ENCODE assay signal across 17 mouse cellular contexts in genomic region chr19:55101659-55102058, GRCm38 (mm10). TPM values are rescaled to one million over a fixed set of nuclear protein-coding genes. Genes with fewer than 3 reads are reported as not detected.
DNase-seq lines count a peak whose midpoint lies in the region; ATAC-seq and TF ChIP-seq lines count a peak whose summit lies in the region.
"Had no signal": no experiment of that assay in that cellular context is flagged by ENCODE, and none has a peak within 500 bp of the region (broad histone marks: within the 10 kb centered on the region; RNA-seq: fewer than 3 reads in every experiment).

No protein-coding gene starts in this region.

- H3K4me1 ChIP-seq in heart, embryonic 16.5 days (ENCODE audit: control insufficient read depth, insufficient read depth, low read length): peaks cover 22% of the 10 kb centered on the region
- peaks cover 11% of the 10 kb centered on the region for H3K4me1 ChIP-seq in heart, embryonic 11.5 days (ENCODE audit: control insufficient read depth, insufficient read depth, low read length)
- H3K4me1 ChIP-seq in lung, adult 2 months (ENCODE audit: control insufficient read depth, insufficient read depth, low read length): peaks cover 14% of the 10 kb centered on the region
- H3K4me1 ChIP-seq in forebrain, embryonic 14.5 days (ENCODE audit: control insufficient read depth, insufficient read depth, low read length): 0 out of 2 replicates have a peak, but pooled peaks cover 7% of the 10 kb centered on the region

- no peaks in the 10 kb centered on the region for H3K36me3 ChIP-seq in heart, embryonic 16.5 days (ENCODE audit: control insufficient read depth, insufficient read depth)
- H3K36me3 ChIP-seq in heart, embryonic 11.5 days (ENCODE audit: control insufficient read depth, insufficient read depth, low read length): no peaks in the 10 kb centered on the region
- 0 out of 2 replicates have a peak, but pooled peaks cover under 1% of the 10 kb centered on the region for H3K36me3 ChIP-seq in forebrain, embryonic 14.5 days (ENCODE audit: control insufficient read depth, insufficient read depth, low read length)
- H3K36me3 ChIP-seq: midbrain, embryonic 15.5 days; neural tube, embryonic 15.5 days had no signal

- H3K9me3 ChIP-seq in heart, embryonic 16.5 days (replicated peaks; ENCODE audit: control insufficient read depth, low read length): no peaks in the 10 kb centered on the region
- no peaks in the 10 kb centered on the region for H3K9me3 ChIP-seq in heart, embryonic 11.5 days (replicated peaks; ENCODE audit: control insufficient read depth, low read length)
- H3K9me3 ChIP-seq in forebrain, embryonic 14.5 days (replicated peaks; ENCODE audit: control insufficient read depth, low read length): no peaks in the 10 kb centered on the region
- H3K9me3 ChIP-seq: forebrain, embryonic 13.5 days; liver, embryonic 15.5 days; midbrain, embryonic 15.5 days; neural tube, embryonic 15.5 days had no signal

- 0 out of 2 replicates have a peak, but pooled peaks have one; percentile 22 for TF ChIP-seq POLR2A in lung, adult 2 months (IDR thresholded peaks at IDR 0.05; ENCODE audit: borderline replicate concordance, extremely low read depth, low read depth, low read length)

- peak overlapping the region; percentile 62 for H3K4me2 ChIP-seq in heart, embryonic 16.5 days (ENCODE audit: low read depth, low read length)
- no peak overlapping the region for H3K4me2 ChIP-seq in heart, embryonic 11.5 days
- H3K4me2 ChIP-seq in forebrain, embryonic 14.5 days (ENCODE audit: low read length): no peak overlapping the region
- H3K4me2 ChIP-seq: forebrain, embryonic 13.5 days; liver, embryonic 15.5 days; neural tube, embryonic 15.5 days had no signal

- 66% methylated on average over 4 of the region's 4 CpGs for WGBS in heart, embryonic 16.5 days
- 78% methylated on average over 4 of the region's 4 CpGs for WGBS in heart, embryonic 11.5 days (ENCODE audit: insufficient replicate concordance)
- 53% methylated on average over 4 of the region's 4 CpGs for WGBS in lung, adult 2 months
- WGBS in forebrain, embryonic 14.5 days: 78% methylated on average over 4 of the region's 4 CpGs

- no peak overlapping the region for H3K27ac ChIP-seq in heart, embryonic 16.5 days (ENCODE audit: low read length)
- H3K27ac ChIP-seq in heart, embryonic 11.5 days (ENCODE audit: low read depth, low read length): no peak overlapping the region
- H3K27ac ChIP-seq in forebrain, embryonic 14.5 days (ENCODE audit: low read depth, low read length): no peak overlapping the region
- H3K27ac ChIP-seq: forebrain, embryonic 13.5 days; liver, embryonic 15.5 days; neural tube, embryonic 15.5 days had no signal

- no peak for DNase-seq in lung, adult 2 months
- no peak for DNase-seq in lung, postnatal 14 days
- DNase-seq in CD4-positive helper T cell, adult 2 months (ENCODE audit: low read depth, low spot score): peak; percentile 35
- DNase-seq in induced T-regulatory cell, adult 2 months (ENCODE audit: low read depth): peak; percentile 18
- DNase-seq in forebrain, embryonic 14.5 days (ENCODE audit: low spot score): no peak
- DNase-seq: cerebellum, adult 8-10 months; kidney, postnatal 10 days; left cerebral cortex, postnatal 4 days; spleen, adult 18-20 months had no signal

- no peak overlapping the region for H3K9ac ChIP-seq in heart, embryonic 16.5 days (ENCODE audit: low read length)
- H3K9ac ChIP-seq in heart, embryonic 11.5 days (ENCODE audit: low read depth, low read length): no peak overlapping the region
- H3K9ac ChIP-seq in forebrain, embryonic 14.5 days (ENCODE audit: low read length): no peak overlapping the region
- H3K9ac ChIP-seq: forebrain, embryonic 13.5 days; liver, embryonic 15.5 days; midbrain, embryonic 15.5 days; neural tube, embryonic 15.5 days had no signal

- ATAC-seq in heart, embryonic 16.5 days (replicated peaks; ENCODE audit: extremely low read depth, insufficient read depth, low FRiP score): no peak
- ATAC-seq in heart, embryonic 11.5 days (replicated peaks; ENCODE audit: insufficient number of reproducible peaks, low FRiP score, low TSS enrichment): no peak
- ATAC-seq in forebrain, embryonic 14.5 days: no peak
- no peak for ATAC-seq in monocyte, adult 5-6 weeks (replicated peaks; ENCODE audit: insufficient number of reproducible peaks, low FRiP score, low TSS enrichment, poor library complexity, severe bottlenecking)
- ATAC-seq: forebrain, embryonic 13.5 days; inflammation-experienced regulatory T-cells, adult 6 months; midbrain, embryonic 15.5 days had no signal

- H3K4me3 ChIP-seq in heart, embryonic 16.5 days (ENCODE audit: low read length): 0 out of 2 replicates have a peak overlapping the region, but pooled peaks have one; percentile 14
- H3K4me3 ChIP-seq in heart, embryonic 11.5 days (ENCODE audit: low read depth, low read length): no peak overlapping the region
- H3K4me3 ChIP-seq in lung, adult 2 months (replicated peaks; ENCODE audit: extremely low read depth, low read depth, low read length): peak overlapping the region; percentile 43
- H3K4me3 ChIP-seq in forebrain, embryonic 14.5 days (ENCODE audit: low read depth, low read length): no peak overlapping the region
- H3K4me3 ChIP-seq: forebrain, embryonic 13.5 days; liver, embryonic 15.5 days; midbrain, embryonic 15.5 days; neural tube, embryonic 15.5 days had no signal

- TF ChIP-seq CTCF in lung, adult 2 months (IDR thresholded peaks at IDR 0.05; ENCODE audit: insufficient read depth, low read length): no peak

- H3K27me3 ChIP-seq in heart, embryonic 16.5 days (ENCODE audit: control insufficient read depth, insufficient read depth, low read length): no peaks in the 10 kb centered on the region
- 0 out of 2 replicates have a peak, but pooled peaks cover 2% of the 10 kb centered on the region for H3K27me3 ChIP-seq in heart, embryonic 11.5 days (ENCODE audit: control insufficient read depth, insufficient read depth, low read length)
- no peaks in the 10 kb centered on the region for H3K27me3 ChIP-seq in forebrain, embryonic 14.5 days (replicated peaks; ENCODE audit: control insufficient read depth, insufficient read depth, low read length)
- H3K27me3 ChIP-seq: midbrain, embryonic 15.5 days; neural tube, embryonic 15.5 days had no signal

RNA-seq across cellular contexts. Expression of gene Gpam, which starts 25.4 kb away (rescaled TPM):
- 8.8 and 11.8 TPM in 2 replicates for polyA plus RNA-seq in heart, embryonic 16.5 days (2015; fragmentation: Nextera tagmentation; extraction: Ambion mirVana)
- 9.9 and 11.0 TPM in 2 replicates for polyA plus RNA-seq in heart, embryonic 11.5 days (2014; fragmentation: Nextera tagmentation; extraction: Ambion mirVana)
- polyA plus RNA-seq in lung, adult 2 months (2012; rRNA removed): 59.0 and 70.8 TPM in 2 replicates
- 17.2 and 21.5 TPM in 2 replicates for polyA plus RNA-seq in forebrain, embryonic 14.5 days (2014; fragmentation: Nextera tagmentation; extraction: Ambion mirVana)
- 1.9 to 6.5 TPM (median 5.3 TPM) in 3 replicates for total RNA-seq in monocyte, adult 5-6 weeks (2017)

Comparison
In these comparisons a context has a peak if more than half of its experiments do, and no peak if none do; other contexts are left out.
1. H3K4me3 ChIP-seq: peak in heart, embryonic 16.5 days (single experiment) and lung, adult 2 months (single experiment); none in heart, embryonic 11.5 days (single experiment) and forebrain, embryonic 14.5 days (single experiment).
2. DNase-seq: peak in CD4-positive helper T cell, adult 2 months (single experiment) and induced T-regulatory cell, adult 2 months (single experiment); none in lung, adult 2 months (single experiment), lung, postnatal 14 days (single experiment) and forebrain, embryonic 14.5 days (single experiment).